Mouse (Mus musculus) neural tube, embryonic 15.5 days (tissue): ENCODE measurements around the gene Galnt14. TPM values are rescaled to one million over a fixed set of nuclear protein-coding genes. Genes with fewer than 3 reads are reported as not detected.

ENCODE experiments used
- ATAC-seq: fragments of 200-750 bp; cut with Nextera tagmentation; 2 replicates; pipeline ENCODE4 v1.8.0; 2017; ENCODE audit warnings: mild to moderate bottlenecking, moderate TSS enrichment, moderate library complexity; ENCODE audit not compliant: low FRiP score
- H3K27ac ChIP-seq: fragments of 300-500 bp; sonication (generic); replicated peaks from 2 replicates; pipeline ENCODE4 v1.5.1; 2015; ENCODE audit warnings: mild to moderate bottlenecking, inconsistent platforms
- H3K27me3 ChIP-seq: fragments of 300-500 bp; sonication (generic); replicated peaks from 2 replicates; pipeline ENCODE4 v1.6.1; 2015; ENCODE audit warnings: inconsistent platforms
- H3K36me3 ChIP-seq: fragments of 300-500 bp; sonication (generic); 2 replicates; pipeline ENCODE4 v1.6.1; 2015; ENCODE audit warnings: inconsistent platforms
- H3K4me1 ChIP-seq: fragments of 300-500 bp; sonication (generic); 2 replicates; pipeline ENCODE4 v1.6.1; 2015; ENCODE audit warnings: inconsistent platforms
- H3K4me2 ChIP-seq: fragments of 300-500 bp; sonication (generic); 2 replicates; pipeline ENCODE4 v1.6.1; 2015; ENCODE audit warnings: inconsistent platforms, mild to moderate bottlenecking, moderate library complexity
- H3K4me3 ChIP-seq: fragments of 300-500 bp; sonication (generic); replicated peaks from 2 replicates; pipeline ENCODE4 v1.5.1; 2015; ENCODE audit warnings: mild to moderate bottlenecking, inconsistent platforms
- H3K9ac ChIP-seq: fragments of 300-500 bp; sonication (generic); replicated peaks from 2 replicates; pipeline ENCODE4 v1.6.1; 2015; ENCODE audit warnings: mild to moderate bottlenecking, inconsistent platforms
- H3K9me3 ChIP-seq: fragments of 300-500 bp; sonication (generic); replicated peaks from 2 replicates; pipeline ENCODE4 v1.6.1; 2016; ENCODE audit warnings: inconsistent platforms
- WGBS: fragments of 180-500 bp; shearing (Covaris S2); methylation state at CpG from one replicate; pipeline ENCODE4 v1.1.7; 2015; ENCODE audit warnings: mixed read lengths; 5-methylcytosine and 5-hydroxymethylcytosine counted together
- polyA plus RNA-seq: library from polyadenylated mRNA; unstranded; fragments of >200 nt; fragmentation: Nextera tagmentation; extraction: Ambion mirVana; gene quantifications from 2 replicates; pipeline ENCODE4 v1.2.1, GENCODE M21; 2015

Gene Galnt14
- polyA plus RNA-seq, 1 experiment from 2014 or later = 28.9 TPM

- Histone ChIP-seq H3K4me3 (no peak overlapping the region), H3K27ac (no peak overlapping the region), H3K36me3 (no peaks in the 10 kb centered on the region), H3K4me2 (no peak overlapping the region), H3K4me1 (peaks cover 16% of the 10 kb centered on the region), H3K27me3 (no peaks in the 10 kb centered on the region), H3K9ac (no peak overlapping the region), H3K9me3 (no peaks in the 10 kb centered on the region)
- ATAC-seq = no peak
- 80% methylated on average over 6 of the region's 6 CpGs for WGBS
Measured at GRCm38 (mm10) chr17:73658731-73659445, 51.4 kb downstream of the Galnt14 start.

GRCm38 (mm10) chr17:73656373-73656772, 53.9 kb downstream of the Galnt14 start:
- Histone ChIP-seq H3K27me3 (no peaks in the 10 kb centered on the region), H3K9me3 (no peaks in the 10 kb centered on the region), H3K4me2 (no peak overlapping the region), H3K9ac (no peak overlapping the region), H3K36me3 (no peaks in the 10 kb centered on the region), H3K27ac (no peak overlapping the region), H3K4me1 (peaks cover 16% of the 10 kb centered on the region), H3K4me3 (no peak overlapping the region)
- WGBS = 90% methylated on average over 3 of the region's 3 CpGs
- no peak for ATAC-seq

- 44% methylated on average over 5 of the region's 5 CpGs for WGBS
- Histone ChIP-seq H3K36me3 (no peaks in the 10 kb centered on the region), H3K9ac (no peak overlapping the region), H3K4me2 (no peak overlapping the region), H3K9me3 (no peaks in the 10 kb centered on the region), H3K4me1 (peaks cover 16% of the 10 kb centered on the region), H3K27me3 (no peaks in the 10 kb centered on the region), H3K27ac (no peak overlapping the region), H3K4me3 (no peak overlapping the region)
- ATAC-seq = no peak
Measured at GRCm38 (mm10) chr17:73654261-73654660, 56.0 kb downstream of the Galnt14 start.

- H3K4me1 ChIP-seq = peaks cover 8% of the 10 kb centered on the region
- H3K4me3 ChIP-seq = no peak overlapping the region
- H3K27ac ChIP-seq = no peak overlapping the region
- H3K9ac ChIP-seq = no peak overlapping the region
- H3K36me3 ChIP-seq = no peaks in the 10 kb centered on the region
- no peaks in the 10 kb centered on the region for H3K27me3 ChIP-seq
- 70% methylated on average over 6 of the region's 6 CpGs for WGBS
- no peak for ATAC-seq
- H3K4me2 ChIP-seq = no peak overlapping the region
- no peaks in the 10 kb centered on the region for H3K9me3 ChIP-seq
Measured at GRCm38 (mm10) chr17:73649371-73649770, 60.9 kb downstream of the Galnt14 start.

GRCm38 (mm10) chr17:73641676-73642075, 68.6 kb downstream of the Galnt14 start:
- H3K27ac ChIP-seq = no peak overlapping the region
- H3K4me1 ChIP-seq = peaks cover 18% of the 10 kb centered on the region
- H3K9me3 ChIP-seq = no peaks in the 10 kb centered on the region
- no peaks in the 10 kb centered on the region for H3K36me3 ChIP-seq
- H3K9ac ChIP-seq = no peak overlapping the region
- H3K27me3 ChIP-seq = no peaks in the 10 kb centered on the region
- WGBS = 98% methylated on average over 7 of the region's 7 CpGs
- no peak overlapping the region for H3K4me3 ChIP-seq
- no peak for ATAC-seq
- H3K4me2 ChIP-seq = no peak overlapping the region

GRCm38 (mm10) chr17:73640117-73640480, 70.2 kb downstream of the Galnt14 start:
- no peak overlapping the region for H3K9ac ChIP-seq
- H3K4me1 ChIP-seq = peaks cover 10% of the 10 kb centered on the region
- H3K9me3 ChIP-seq = no peaks in the 10 kb centered on the region; the same call in 1 of the 2 replicates
- H3K4me2 ChIP-seq = no peak overlapping the region
- no peaks in the 10 kb centered on the region for H3K36me3 ChIP-seq
- no peak for ATAC-seq
- H3K27me3 ChIP-seq = no peaks in the 10 kb centered on the region
- WGBS = 70% methylated on average over 3 of the region's 3 CpGs
- H3K27ac ChIP-seq = peak overlapping the region; percentile 37
- H3K4me3 ChIP-seq = no peak overlapping the region

GRCm38 (mm10) chr17:73639401-73640116, 70.7 kb downstream of the Galnt14 start:
- Histone ChIP-seq H3K9ac (no peak overlapping the region), H3K27ac (peak overlapping the region; percentile 37), H3K4me1 (peaks cover 14% of the 10 kb centered on the region), H3K27me3 (no peaks in the 10 kb centered on the region), H3K4me3 (no peak overlapping the region), H3K36me3 (no peaks in the 10 kb centered on the region), H3K4me2 (no peak overlapping the region), H3K9me3 (no peaks in the 10 kb centered on the region; the same call in 1 of the 2 replicates)
- no peak for ATAC-seq
- 23% methylated on average over 6 of the region's 6 CpGs for WGBS

- 97% methylated on average over 5 of the region's 5 CpGs for WGBS
Measured at GRCm38 (mm10) chr17:73636988-73637387, 73.3 kb downstream of the Galnt14 start.

GRCm38 (mm10) chr17:73634896-73635295, 75.4 kb downstream of the Galnt14 start:
- H3K9me3 ChIP-seq = no peaks in the 10 kb centered on the region; the same call in 1 of the 2 replicates
- H3K36me3 ChIP-seq = no peaks in the 10 kb centered on the region
- H3K27ac ChIP-seq = no peak overlapping the region
- H3K27me3 ChIP-seq = no peaks in the 10 kb centered on the region
- ATAC-seq = no peak
- H3K9ac ChIP-seq = no peak overlapping the region
- H3K4me1 ChIP-seq = peaks cover 18% of the 10 kb centered on the region
- no peak overlapping the region for H3K4me2 ChIP-seq
- H3K4me3 ChIP-seq = no peak overlapping the region
- WGBS = 53% methylated on average over 2 of the region's 2 CpGs

More at GRCm38 (mm10) chr17:73636988-73637387, 73.3 kb downstream of the Galnt14 start:
- Histone ChIP-seq H3K27me3 (no peaks in the 10 kb centered on the region), H3K4me3 (no peak overlapping the region), H3K9ac (no peak overlapping the region), H3K36me3 (no peaks in the 10 kb centered on the region), H3K9me3 (no peaks in the 10 kb centered on the region; the same call in 1 of the 2 replicates), H3K4me2 (no peak overlapping the region), H3K4me1 (peaks cover 22% of the 10 kb centered on the region), H3K27ac (no peak overlapping the region)
- no peak for ATAC-seq

GRCm38 (mm10) chr17:73633991-73634710, 76.1 kb downstream of the Galnt14 start:
- H3K9ac ChIP-seq = no peak overlapping the region
- no peak overlapping the region for H3K4me2 ChIP-seq
- H3K27ac ChIP-seq = no peak overlapping the region
- ATAC-seq = no peak
- H3K36me3 ChIP-seq = no peaks in the 10 kb centered on the region
- H3K4me3 ChIP-seq = no peak overlapping the region
- H3K4me1 ChIP-seq = peaks cover 12% of the 10 kb centered on the region; the same call in 1 of the 2 replicates
- whole genome bisulfite sequencing = 44% methylated on average over 11 of the region's 11 CpGs
- H3K9me3 ChIP-seq = no peaks in the 10 kb centered on the region; the same call in 1 of the 2 replicates
- no peaks in the 10 kb centered on the region for H3K27me3 ChIP-seq

- ATAC-seq = no peak
- Histone ChIP-seq H3K9me3 (no peaks in the 10 kb centered on the region), H3K4me3 (no peak overlapping the region), H3K27ac (no peak overlapping the region), H3K27me3 (no peaks in the 10 kb centered on the region), H3K9ac (no peak overlapping the region), H3K4me1 (0 out of 2 replicates have a peak, but pooled peaks cover 10% of the 10 kb centered on the region), H3K4me2 (no peak overlapping the region), H3K36me3 (no peaks in the 10 kb centered on the region)
- 83% methylated on average over 14 of the region's 14 CpGs for WGBS
Measured at GRCm38 (mm10) chr17:73628263-73628914, 81.9 kb downstream of the Galnt14 start.
